Mouse (Mus musculus): ENCODE data around the gene Elfn2.

Elfn2 gene

DNA sequence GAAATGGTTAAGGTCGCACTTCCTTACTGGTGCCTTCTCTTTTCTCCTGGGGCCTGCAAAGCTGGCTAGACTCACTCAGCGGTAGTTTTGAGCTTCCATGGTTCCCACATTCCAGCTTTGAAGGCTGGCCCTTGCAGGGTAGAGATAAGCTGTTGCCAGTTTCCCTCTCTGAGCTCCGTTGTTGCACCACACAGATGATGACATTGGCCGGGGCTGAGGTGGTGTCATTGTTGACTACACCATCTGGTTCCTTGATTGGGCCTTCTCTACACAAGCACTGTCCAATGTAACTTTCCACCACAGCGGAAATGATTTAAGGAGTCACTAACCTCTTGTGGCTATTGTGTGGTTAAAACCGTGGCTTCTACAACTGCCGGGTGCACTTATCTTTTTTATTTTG lies 2.0 kb upstream of the Elfn2 start:
- no peak for DNase-seq (ENCODE audit: low spot score in 2 of 2)

DNA sequence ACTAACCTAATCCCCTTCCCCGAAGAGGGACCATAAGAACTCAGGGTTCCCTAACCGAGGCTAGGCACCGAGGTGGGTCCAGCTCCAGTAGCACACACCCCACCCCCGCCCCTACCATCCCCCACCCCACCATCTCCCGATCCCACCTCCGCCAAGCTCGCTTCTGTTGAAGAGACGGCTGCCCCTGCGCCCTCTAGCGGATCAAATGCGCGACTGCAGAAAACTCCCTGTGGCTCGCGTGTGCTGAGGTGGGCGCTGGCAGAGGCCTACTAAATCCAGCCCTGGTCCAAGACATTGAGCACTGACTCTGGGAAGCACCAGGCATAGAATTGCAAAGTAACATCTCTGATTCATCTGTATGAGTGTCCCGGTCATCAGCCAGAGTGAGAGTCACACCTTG lies 1.5 kb upstream of the Elfn2 start:
- DNase-seq (ENCODE audit: low spot score in 2 of 2), result peak in 1 of 2 experiments; percentile 77

DNA sequence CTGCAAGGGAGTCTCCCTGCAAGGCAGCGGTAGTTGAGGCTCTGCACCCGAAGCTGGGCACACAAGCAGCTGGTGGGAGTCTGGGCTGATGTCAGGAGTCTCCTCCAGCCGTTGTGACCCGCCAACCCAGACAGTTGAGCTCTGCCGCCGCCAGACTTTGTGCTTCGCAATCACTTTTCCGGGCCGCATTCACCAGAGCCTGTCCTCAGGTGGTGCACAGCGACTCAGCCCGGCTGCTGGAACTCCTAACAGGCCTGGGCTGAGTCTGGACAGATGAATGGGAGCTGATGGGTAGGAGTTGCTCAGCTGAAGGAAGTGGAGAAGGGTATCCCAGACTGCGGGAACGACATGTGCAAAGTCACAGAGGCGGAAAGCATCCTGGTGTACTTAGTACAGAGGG lies 845 bp upstream of the Elfn2 start:
- DNase-seq (ENCODE audit: low spot score in 2 of 2), result no peak

DNA sequence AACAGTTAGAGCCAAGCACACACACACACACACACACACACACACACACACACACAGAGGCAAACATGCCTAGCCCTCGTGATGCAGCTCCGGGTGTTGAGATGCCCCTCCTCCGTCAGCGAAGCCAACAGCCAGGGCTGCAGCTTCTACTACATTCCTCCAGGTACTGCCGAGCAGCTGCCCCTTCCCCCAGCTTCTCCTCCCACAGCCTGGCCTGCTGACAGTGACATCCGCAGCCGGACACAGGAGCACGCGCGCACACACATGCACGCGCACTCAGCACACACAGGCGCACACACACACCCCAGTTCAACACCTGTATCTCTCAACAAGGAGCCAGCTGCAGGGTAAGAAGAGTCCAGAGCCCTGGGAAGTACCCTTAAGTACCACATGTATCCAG lies 1.6 kb downstream of the Elfn2 start:
- peak in 1 of 2 experiments; percentile 46 for DNase-seq (ENCODE audit: low spot score in 2 of 2)

DNA sequence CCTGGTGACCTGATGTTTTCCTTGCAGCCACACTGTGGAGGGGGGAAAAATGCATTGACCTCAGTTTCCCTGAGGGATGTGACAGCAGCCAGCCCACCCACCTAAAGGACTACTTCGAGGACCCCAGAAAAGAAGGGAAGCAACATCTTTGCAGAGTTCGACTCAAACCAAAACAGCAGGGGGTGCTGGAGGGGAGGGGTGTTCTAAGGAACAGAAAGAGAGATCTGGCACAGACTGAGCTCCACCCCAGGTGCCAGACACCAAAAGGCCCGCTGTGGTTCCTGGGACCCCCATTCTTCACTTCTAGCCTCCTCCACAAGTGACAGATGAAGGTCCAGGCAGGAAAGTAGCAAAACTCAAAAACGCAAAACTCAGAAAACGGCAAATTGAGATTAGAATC lies 2.7 kb downstream of the Elfn2 start:
- no peak for DNase-seq (ENCODE audit: low spot score in 2 of 2)

DNA sequence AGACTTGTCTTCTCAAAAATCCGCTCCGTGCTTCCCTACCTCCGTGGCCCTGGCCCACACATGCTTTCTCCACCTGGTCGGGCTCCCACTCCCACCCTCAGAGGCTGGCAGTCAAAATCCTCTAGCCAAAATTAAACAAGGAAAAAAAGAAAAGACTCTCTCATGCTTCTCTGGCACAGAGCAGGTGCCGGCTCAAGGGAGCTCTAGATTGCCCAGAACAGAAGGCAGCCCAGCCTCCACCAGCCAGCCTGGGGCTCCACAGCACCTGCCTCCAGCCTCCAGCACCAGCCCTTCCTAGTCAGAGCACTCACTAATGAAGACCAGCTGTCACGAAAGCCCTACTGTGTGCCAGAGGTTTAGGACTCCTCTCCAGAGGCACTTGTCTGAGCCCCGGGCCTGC lies 4.8 kb downstream of the Elfn2 start:
- DNase-seq (ENCODE audit: low spot score in 2 of 2), result peak in 1 of 2 experiments; percentile 54

DNA sequence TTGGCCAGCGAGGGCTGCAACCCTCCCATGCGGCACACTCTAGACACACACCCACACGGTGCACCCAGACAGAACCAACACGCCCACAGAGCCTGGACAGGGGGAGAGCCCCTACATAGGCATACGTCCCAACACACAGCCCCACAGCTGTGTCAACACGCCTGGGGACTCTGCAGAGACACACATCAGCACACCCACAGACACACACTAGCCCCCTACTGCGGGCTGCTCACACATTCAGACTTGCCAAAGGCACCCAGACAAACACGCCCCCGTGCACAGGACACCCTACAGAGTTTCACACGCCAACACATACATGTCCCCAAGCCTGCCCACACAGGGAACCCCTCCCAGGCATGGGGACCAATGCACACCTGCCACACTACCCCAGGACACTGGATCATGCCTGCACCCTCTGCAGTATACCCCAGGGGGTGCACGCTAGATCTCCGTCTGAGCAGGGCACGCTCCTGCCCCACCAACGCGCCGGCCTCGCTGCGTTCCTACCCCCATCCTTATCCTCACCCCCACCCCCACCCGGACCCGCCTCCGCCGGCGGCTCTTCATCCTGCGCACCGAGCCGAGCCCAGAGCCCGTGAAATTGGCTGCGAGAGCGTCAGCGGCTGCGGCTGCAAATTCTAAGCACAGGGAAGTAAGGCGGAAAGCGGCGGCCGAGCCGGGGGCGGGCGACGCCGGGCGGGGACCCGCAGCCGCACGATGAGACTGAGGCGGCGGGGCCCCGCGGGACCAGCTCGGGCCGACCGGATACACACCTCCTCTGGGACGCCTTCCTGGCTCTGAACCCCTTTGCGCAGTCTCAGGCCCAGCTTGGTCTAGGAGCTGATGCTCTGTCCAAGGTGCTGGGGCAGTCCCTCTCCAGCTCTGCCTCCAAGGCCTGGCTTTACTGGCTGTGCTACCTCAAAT lies 6.0 kb downstream of the Elfn2 start:
- DNase-seq (ENCODE audit: low spot score in 2 of 2), result peak in 1 of 2 experiments; percentile 76

DNA sequence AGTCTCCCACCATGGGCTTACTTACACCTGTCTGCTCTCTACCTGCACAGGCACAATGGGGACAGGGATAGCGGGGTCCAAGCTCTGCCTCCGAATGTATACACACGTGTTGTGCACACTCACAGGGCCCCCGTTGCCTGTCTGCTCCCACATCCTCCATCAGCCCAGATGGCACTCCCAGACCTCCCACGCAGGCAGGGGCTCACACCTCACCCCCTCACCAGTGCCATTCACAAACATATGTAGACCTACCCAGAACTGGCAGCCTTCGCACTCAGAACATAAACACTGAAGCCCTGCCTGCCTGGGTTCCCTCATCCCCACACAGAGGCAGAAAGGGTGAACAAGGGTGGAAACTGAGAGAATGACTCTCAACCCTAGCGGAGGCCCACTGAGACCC lies 6.6 kb downstream of the Elfn2 start:
- DNase-seq (ENCODE audit: low spot score in 2 of 2), result peak; percentile 86 to 87

DNA sequence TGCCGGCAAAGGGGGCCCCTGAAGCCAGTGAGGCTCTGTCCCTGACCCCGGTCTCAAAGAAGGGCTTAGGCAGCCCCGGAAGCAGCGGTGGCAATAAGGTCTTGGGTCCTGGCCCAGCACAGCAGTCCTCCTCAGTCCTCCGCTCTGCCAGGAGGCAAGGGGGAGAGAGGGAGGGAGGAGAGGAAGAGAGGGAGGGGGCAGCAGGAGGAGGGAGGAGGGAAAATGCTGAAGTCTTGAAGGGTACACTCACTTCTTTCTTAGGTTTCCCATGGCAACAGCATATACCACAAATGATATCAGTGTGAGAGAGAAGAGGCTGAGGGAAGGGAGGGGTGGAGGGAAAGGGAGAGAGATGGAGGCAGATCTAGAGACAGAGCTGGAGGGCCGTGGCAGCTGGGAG lies 7.9 kb downstream of the Elfn2 start:
- peak; percentile 64 to 71 for DNase-seq (ENCODE audit: low spot score in 2 of 2)

DNA sequence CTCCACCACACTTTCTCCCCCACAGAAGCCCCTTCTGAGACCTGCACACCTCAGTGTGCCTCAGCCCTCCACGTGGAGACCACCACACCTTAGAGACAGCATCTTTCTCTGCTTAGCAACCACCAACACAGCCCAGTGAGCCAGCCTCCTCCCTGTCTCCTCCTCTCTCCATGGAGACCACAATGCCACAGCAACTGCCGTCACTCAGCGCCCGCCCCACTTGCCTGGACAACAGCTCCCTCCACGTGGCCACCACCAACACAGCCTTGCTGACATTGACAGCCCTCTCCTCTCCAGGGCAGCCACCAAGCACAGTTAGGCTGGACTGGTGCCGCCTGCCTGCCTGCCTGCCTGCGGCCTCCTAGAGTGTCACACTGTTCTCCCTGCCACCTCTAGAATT lies 8.8 kb downstream of the Elfn2 start:
- DNase-seq (ENCODE audit: low spot score in 2 of 2), result peak; percentile 68 to 81

DNA sequence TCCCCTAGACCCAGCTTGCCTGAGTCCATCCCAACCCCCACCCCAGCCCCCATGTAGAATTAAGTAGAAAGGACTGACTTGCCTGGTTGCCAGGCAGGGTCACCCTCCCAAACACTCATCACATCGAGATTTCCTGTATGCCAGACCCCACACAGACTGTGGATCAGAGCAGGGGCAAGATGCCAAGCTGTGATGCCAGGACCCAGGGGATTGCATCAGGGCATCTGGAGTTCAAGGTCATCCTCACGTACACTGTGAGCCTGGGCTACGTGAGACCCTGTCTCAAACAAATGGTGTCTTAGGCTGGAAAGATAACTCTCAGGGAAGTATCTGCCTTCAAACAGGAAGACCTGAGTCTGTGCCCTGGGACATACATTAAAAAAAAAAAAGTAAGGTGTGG lies 11.9 kb downstream of the Elfn2 start:
- no peak for DNase-seq (ENCODE audit: low spot score in 2 of 2)

DNA sequence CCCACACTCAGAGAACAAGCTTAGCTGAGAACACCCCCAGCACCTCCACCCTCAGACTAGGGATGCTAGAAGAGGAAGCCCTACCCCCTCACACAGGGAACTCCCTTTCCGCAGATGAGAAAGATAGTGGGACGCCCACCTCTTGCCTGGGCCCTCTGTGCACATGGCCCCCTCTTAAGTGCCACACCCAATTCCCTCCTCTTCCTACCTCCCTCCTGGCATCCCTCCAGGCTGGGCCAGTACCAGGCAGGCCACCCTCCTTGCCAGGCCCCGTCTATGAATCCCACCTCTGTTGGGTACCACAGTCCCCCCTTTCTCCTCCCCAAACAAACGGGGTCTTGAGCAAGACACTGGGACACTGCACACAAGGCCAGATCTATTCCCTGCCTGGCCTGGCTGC lies 13.7 kb downstream of the Elfn2 start:
- no peak for DNase-seq (ENCODE audit: low spot score in 2 of 2)

DNA sequence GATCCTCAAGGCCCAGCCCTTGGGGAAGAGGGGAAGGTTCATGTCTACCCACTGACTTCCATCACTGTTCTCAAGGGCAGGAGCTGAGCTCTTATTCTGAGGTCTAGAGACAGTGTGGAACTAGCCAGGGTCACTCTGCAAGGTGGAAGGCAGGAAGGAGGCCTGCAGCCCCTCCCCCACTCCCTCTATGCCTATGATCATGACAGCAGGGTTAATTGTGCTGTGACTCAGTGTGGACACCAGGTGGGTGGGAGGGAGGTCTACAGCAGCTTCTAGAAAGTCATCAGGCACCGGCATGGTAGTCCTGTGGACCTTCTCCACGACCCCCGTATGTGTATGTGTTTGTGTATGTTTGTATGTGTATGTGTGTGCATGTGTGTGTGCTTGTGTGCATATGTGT lies 14.6 kb downstream of the Elfn2 start:
- DNase-seq (ENCODE audit: low spot score in 2 of 2), result no peak

DNA sequence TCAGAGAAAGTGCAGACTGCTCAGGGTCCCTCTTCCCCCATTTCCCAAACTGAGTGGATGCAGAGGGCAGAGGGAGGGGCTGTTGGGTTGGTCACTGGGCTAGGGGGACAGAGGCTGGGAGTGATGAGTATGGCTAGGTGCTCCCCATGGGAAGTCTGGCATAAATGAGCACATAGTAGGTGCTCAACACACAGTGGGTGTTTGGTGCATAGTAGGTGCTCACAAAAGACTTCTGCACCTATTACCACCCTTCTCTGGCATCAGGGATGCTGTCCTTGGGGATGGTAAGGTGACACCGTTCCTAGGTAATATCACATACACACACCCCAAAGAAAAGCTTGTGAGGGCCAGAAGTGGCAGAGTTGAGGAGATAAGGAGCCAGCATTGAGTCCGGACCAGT lies 18.2 kb downstream of the Elfn2 start:
- no peak for DNase-seq (ENCODE audit: low spot score in 2 of 2)

DNA sequence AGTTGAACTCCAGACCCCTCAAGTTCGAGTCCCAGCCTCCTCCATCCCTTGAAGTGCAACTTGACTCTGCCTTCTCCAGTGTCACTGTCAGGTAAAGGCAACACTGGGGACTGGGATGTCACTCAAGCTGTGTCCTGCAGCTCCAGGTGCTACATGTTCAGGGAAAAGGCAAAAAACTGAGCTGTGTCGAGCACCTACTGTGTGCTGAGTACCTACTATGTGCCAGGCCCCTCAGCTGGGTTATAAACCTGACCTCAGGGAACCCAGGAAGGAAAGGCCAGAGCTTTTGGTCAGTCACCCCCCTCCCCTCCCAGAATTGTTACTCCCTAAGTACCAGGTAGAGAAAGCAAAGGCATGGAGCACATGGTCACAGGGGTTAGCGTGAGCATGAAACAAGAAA lies 19.1 kb downstream of the Elfn2 start:
- no peak for DNase-seq (ENCODE audit: low spot score in 2 of 2)

DNA sequence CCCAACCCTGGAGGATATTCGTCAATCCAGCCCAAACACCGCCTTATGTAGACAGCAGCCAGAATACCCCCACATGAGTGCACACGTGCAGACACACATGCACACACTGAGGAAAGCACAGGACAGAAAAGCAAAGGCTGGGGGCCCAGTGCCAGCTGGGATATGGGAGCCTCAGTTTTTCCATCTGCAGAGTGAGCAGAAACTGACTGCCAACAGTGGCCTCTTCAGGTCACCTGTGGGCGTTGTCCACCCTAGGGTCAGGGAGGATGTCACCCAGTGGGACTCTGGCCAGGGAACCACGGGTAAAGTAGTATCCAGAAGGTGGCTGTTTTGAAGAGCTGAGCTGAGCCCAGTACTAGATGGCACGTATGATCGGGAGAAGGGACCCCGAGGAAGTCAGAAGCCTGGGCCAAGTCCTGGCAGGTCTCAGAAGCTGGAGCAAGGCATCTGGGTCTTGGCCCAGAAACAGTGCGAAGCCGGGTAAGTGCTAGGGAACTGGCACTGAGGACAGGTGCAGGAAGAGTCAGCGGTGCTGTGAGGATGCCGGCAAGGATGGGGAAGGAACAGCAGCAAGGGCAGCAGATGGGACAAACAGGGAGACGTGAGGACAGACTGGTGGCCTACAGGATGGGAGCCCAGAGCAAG lies 20.0 kb downstream of the Elfn2 start:
- no peak for DNase-seq (ENCODE audit: low spot score in 2 of 2)

DNA sequence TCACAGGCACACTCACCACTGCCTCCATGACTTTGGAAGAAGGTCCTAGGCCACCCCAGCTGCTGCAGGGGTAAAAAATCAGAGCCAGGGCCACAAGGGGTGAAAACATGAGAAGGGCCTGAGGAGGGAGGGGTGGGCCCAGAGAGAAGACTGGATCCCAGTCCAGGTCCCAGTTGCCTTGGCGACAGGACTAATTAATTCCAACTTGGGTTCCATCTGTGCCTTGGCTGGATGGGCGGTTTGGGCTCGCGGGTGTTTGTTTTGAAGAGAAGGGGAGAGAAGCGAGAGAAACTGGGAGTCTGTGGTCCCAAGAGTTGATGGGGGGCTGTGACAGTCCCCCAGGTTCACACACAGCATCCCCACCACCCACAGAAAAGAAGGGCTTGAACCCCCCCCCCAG lies 20.5 kb downstream of the Elfn2 start:
- peak; percentile 50 to 57 for DNase-seq (ENCODE audit: low spot score in 2 of 2)

DNA sequence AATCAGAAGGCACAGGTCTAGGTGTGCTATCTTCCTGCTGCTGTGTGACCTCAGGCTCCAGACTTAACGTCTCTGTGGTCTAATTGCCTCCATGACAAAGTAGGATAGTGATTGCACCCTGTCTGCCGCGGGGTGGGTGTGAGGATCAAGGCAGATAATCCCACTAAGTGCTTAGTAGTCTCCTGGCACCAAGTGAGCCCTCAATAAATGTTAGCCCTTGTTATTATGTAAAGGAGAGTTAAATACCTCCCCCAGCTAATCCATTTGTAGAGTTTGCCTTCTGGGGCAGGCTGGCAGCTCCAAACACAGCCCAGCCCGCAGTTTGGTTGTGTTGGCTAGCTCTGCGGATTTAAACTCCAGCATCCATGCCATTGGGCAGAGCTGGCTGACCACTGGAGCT lies 22.8 kb downstream of the Elfn2 start:
- DNase-seq (ENCODE audit: low spot score in 2 of 2), result no peak

DNA sequence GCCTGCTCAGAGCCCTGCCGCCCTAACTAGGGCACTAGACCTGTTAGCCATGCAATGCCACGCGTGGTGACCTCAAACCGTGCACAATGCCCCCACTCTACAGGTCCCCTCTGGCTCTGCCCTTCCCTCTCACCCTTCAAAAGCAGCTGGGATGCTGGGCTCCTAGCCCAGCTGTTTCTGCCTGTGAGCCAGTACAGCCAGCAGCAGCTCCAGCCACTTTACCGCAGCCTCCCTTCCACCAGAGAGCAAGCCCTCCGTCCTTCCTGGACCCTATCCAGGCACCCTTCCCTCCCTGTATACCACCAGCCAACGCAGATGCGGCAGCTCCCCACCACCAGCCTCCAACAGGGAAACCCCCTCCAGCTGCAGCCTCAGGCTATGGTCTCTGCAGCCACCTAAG lies 26.1 kb downstream of the Elfn2 start:
- no peak for DNase-seq (ENCODE audit: low spot score in 2 of 2)

DNA sequence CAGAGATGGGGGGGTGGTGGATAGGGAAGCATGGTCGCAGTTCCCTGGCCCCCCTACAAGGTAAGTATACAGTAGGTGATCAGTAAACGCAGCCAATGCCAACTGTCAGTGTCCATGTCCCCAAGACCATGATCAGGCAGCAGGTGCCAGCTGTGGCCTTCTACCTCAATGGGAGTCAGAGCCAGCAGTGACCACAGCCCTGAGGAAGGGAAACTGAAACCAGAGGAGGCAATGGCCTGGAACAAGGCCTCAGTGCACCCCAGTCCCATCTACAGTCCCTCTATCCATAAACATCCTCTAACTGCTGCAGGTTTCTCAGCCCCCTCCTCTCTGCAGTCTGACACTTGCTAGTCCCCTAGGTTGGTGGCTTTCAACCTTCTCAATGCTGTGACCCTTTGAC lies 27.9 kb downstream of the Elfn2 start:
- DNase-seq (ENCODE audit: low spot score in 2 of 2), result no peak

DNA sequence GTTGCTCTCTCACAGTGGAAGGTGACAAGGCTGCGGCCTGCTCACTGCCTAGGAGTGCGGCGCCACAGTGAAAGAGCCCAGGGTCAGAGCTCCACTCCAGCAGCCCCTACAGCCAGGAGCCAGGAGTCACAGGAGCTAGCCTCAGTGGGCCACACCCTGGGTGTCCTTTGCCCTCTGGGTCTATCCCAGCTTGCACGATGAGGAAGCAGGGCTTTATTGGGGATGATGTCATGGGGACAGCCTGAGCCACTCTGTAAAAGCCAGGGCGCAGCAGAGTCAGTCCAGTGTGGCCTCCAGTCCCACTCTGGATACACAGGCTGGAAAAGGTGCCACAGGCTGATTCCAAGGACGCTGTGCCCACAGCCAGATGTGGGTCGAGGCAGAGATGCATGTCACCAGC lies 31.7 kb downstream of the Elfn2 start:
- no peak for DNase-seq (ENCODE audit: low spot score in 2 of 2)

DNA sequence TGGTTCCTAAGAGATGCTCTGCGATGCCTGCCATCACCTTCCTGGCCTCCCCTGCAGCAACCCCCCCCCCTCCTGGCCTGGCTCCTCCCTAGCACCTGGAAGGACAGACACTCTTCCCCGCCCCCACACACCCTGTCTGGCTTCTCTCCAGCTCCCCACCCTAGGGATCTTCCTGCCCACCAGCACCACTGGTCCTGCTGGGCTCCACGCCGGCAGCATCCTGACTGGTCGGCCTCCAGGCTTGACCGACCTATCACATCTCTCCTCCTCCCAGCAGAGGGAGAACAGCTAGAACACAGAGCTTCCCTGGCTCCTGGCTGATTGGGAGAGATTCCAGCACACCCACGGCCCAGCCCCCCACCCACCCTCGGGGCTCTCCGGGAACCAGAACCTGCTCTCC lies 34.5 kb downstream of the Elfn2 start:
- peak; percentile 73 to 75 for DNase-seq (ENCODE audit: low spot score in 2 of 2)

DNA sequence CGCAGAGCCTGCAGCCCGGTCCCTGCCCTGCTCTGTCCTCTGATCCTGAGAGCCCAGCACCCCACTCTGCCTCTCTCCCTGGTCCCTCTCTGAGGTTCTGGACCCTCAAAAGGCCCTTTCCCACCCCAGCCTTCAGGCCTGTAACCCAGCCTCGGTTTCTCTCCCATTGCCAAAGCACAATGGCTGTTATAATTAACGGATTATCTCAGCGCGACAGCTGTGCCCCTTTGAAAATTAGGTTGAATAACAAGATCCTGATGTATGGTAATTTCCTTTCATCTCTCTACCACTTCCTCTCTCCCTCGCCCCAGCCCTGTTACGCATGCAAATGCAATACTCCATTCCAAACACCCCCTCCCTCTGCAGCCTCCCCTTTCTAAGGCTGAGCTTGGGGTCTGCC lies 35.1 kb downstream of the Elfn2 start:
- no peak for DNase-seq (ENCODE audit: low spot score in 2 of 2)
